Mouse (Mus musculus) cortical plate, adult 2 months (tissue): Measurements from ENCODE around the gene Abcf1.
"Not testable (repeated sequence)": the region's sequence is repeated elsewhere in the genome, so short reads cannot be mapped to it uniquely, and the experiment has no call there.

ENCODE experiments used
- CTCF ChIP-seq: fragments of 200-500 bp; IDR thresholded peaks from 2 replicates; pipeline ENCODE4 v1.5.1; 2011; ENCODE audit warnings: mild to moderate bottlenecking, control low read depth, low read length; ENCODE audit not compliant: insufficient read depth; ENCODE audit errors: extremely low read depth
- POLR2A ChIP-seq: fragments of 200-500 bp; IDR thresholded peaks from 2 replicates; pipeline ENCODE4 v1.6.1; 2011; ENCODE audit warnings: mild to moderate bottlenecking, low read length, control low read depth; ENCODE audit not compliant: insufficient read depth; ENCODE audit errors: extremely low read depth

DNA sequence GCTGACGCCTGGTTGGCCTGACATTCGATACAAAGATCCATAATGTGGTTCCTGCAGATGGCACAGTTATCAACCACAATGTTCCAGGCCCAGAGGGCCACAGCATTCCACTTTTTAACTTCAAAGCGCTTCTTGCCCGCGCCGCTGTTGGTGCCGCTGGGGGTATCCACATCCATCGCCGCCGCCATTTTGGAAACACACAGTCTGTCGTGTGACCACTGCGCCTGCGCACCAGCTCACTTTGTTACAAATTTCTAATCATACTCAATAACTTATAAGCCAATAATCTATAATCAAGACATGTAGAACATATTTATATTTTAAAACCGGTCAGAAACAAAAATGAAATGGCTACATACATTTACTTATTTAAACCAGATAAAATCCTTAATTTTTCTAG lies 33.8 kb downstream of the Abcf1 start:
- TF ChIP-seq CTCF, POLR2A: not testable (repeated sequence)
